Mouse (Mus musculus) cerebral cortex, adult 2 months (tissue): ENCODE data around the gene Chchd3.

Experiments used
- WGBS: fragments of 180-500 bp; shearing (Covaris S2); methylation state at CpG from one replicate; pipeline ENCODE4 v1.1.7; 2018; 5-methylcytosine and 5-hydroxymethylcytosine counted together

The Chchd3 gene

GRCm38 (mm10) chr6:33004607-33005006 lies 55.5 kb downstream of the Chchd3 start:
- 47% methylated on average over 3 of the region's 3 CpGs for WGBS

- 89% methylated on average over 1 of the region's 1 CpGs for WGBS
Observed at GRCm38 (mm10) chr6:33002988-33003387, 57.1 kb downstream of the Chchd3 start.

GRCm38 (mm10) chr6:33001271-33001670 lies 58.8 kb downstream of the Chchd3 start:
- WGBS, result 94% methylated on average over 15 of the region's 15 CpGs

GRCm38 (mm10) chr6:32996597-32996996 lies 63.5 kb downstream of the Chchd3 start:
- 87% methylated on average over 1 of the region's 1 CpGs for WGBS

GRCm38 (mm10) chr6:32993847-32994246 lies 66.2 kb downstream of the Chchd3 start:
- WGBS, result 89% methylated on average over 1 of the region's 1 CpGs

- 62% methylated on average over 12 of the region's 12 CpGs for WGBS
Observed at GRCm38 (mm10) chr6:32990061-32990633, 69.9 kb downstream of the Chchd3 start.

GRCm38 (mm10) chr6:32988561-32988960 lies 71.5 kb downstream of the Chchd3 start:
- 92% methylated on average over 8 of the region's 8 CpGs for WGBS

- WGBS, result 75% methylated on average over 5 of the region's 5 CpGs
Observed at GRCm38 (mm10) chr6:32983876-32984275, 76.2 kb downstream of the Chchd3 start.

GRCm38 (mm10) chr6:32981253-32981652 lies 78.8 kb downstream of the Chchd3 start:
- WGBS, result 91% methylated on average over 11 of the region's 11 CpGs

- WGBS, result 97% methylated on average over 3 of the region's 3 CpGs
Observed at GRCm38 (mm10) chr6:32978811-32979210, 81.2 kb downstream of the Chchd3 start.

GRCm38 (mm10) chr6:32968971-32969370 lies 91.1 kb downstream of the Chchd3 start:
- WGBS, result 66% methylated on average over 2 of the region's 2 CpGs

GRCm38 (mm10) chr6:32962048-32962447 lies 98.0 kb downstream of the Chchd3 start:
- 95% methylated on average over 3 of the region's 3 CpGs for WGBS

- 82% methylated on average over 3 of the region's 3 CpGs for WGBS
Observed at GRCm38 (mm10) chr6:32961477-32961876, 98.6 kb downstream of the Chchd3 start.

GRCm38 (mm10) chr6:32959816-32960550 lies 100.1 kb downstream of the Chchd3 start:
- 70% methylated on average over 5 of the region's 5 CpGs for WGBS

GRCm38 (mm10) chr6:32955481-32955880 lies 104.6 kb downstream of the Chchd3 start:
- 48% methylated on average over 3 of the region's 3 CpGs for WGBS

GRCm38 (mm10) chr6:32950973-32951372 lies 109.1 kb downstream of the Chchd3 start:
- WGBS, result 84% methylated on average over 4 of the region's 4 CpGs

GRCm38 (mm10) chr6:32949702-32950101 lies 110.4 kb downstream of the Chchd3 start:
- WGBS, result 91% methylated on average over 3 of the region's 3 CpGs

GRCm38 (mm10) chr6:32947225-32947624 lies 112.8 kb downstream of the Chchd3 start:
- 54% methylated on average over 6 of the region's 6 CpGs for WGBS

- WGBS, result 97% methylated on average over 1 of the region's 1 CpGs
Observed at GRCm38 (mm10) chr6:32944956-32945355, 115.1 kb downstream of the Chchd3 start.

GRCm38 (mm10) chr6:32943651-32944050 lies 116.4 kb downstream of the Chchd3 start:
- 82% methylated on average over 4 of the region's 4 CpGs for WGBS

GRCm38 (mm10) chr6:32940299-32940698 lies 119.8 kb downstream of the Chchd3 start:
- WGBS, result 57% methylated on average over 11 of the region's 11 CpGs

- 100% methylated on average over 1 of the region's 1 CpGs for WGBS
Observed at GRCm38 (mm10) chr6:32937643-32938042, 122.4 kb downstream of the Chchd3 start.

GRCm38 (mm10) chr6:32936794-32937193 lies 123.3 kb downstream of the Chchd3 start:
- 77% methylated on average over 3 of the region's 3 CpGs for WGBS
